Mouse (Mus musculus) mouse embryonic stem cell (cell line): Measurements from ENCODE around the gene Kcnk16.

Source experiments
- in situ Hi-C, 2 experiments: fragments of 300-500 bp; cut with MboI; formaldehyde crosslinking; loops; 1 replicate in 1 of 2; 3 replicates in 1 of 2; pipeline ENCODE4 v1.14.3; 2019 to 2020; ENCODE audit warnings: low sequenced_read_pairs in 2 of 2, low pct_unique_long_range_greater_than_20kb in 1 of 2, mixed read lengths in 1 of 2; ENCODE audit not compliant: unreplicated experiment in 1 of 2

The Kcnk16 gene

DNA sequence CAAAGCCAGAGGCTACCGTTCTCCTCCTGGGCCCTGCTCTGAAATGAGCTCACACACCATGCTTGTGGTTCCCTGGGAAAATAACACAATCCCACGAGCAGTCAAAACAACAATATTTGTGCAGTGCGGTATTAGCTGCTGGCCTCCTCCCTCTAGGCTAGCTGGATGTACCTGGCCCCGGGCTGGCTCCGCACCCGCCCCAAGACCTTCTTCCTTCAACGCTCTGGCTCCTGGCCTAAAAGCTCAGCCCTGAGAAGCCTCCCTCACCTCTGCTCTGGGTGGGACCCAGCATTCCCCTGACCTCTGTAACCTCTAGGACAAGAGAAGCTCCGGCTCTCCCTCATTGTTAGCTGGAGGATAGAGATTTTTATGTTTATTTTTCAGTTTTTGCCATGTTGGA lies 26.5 kb downstream of the Kcnk16 start:
- in situ Hi-C loops = loop anchor here (10.0 to 25.0 kb wide), 3 partner anchors 138 to 530 kb away; no protein-coding TSS in a partner anchor

DNA sequence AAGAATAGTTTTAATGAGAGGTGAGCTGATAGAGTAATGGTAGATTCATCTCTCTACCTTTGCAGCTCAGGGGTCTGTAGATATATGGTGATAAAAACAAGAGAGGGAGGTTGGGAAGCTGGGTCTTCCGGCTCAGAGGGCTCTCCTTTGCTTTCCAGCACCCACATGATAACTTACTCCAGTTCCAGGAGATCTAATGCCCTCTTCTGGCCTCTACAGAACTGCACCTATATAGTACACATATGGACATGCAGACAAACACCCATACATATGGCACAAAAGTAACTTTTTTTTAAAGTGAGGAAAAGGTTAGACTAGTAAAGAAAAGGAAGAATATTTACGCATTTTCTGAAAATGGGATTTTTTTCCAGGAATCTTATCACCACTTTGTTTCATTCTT lies 34.6 kb downstream of the Kcnk16 start:
- in situ Hi-C loops = loop anchor here in 1 of 2 experiments (25.0 kb wide), 2 partner anchors 397 to 522 kb away; no protein-coding TSS in a partner anchor

DNA sequence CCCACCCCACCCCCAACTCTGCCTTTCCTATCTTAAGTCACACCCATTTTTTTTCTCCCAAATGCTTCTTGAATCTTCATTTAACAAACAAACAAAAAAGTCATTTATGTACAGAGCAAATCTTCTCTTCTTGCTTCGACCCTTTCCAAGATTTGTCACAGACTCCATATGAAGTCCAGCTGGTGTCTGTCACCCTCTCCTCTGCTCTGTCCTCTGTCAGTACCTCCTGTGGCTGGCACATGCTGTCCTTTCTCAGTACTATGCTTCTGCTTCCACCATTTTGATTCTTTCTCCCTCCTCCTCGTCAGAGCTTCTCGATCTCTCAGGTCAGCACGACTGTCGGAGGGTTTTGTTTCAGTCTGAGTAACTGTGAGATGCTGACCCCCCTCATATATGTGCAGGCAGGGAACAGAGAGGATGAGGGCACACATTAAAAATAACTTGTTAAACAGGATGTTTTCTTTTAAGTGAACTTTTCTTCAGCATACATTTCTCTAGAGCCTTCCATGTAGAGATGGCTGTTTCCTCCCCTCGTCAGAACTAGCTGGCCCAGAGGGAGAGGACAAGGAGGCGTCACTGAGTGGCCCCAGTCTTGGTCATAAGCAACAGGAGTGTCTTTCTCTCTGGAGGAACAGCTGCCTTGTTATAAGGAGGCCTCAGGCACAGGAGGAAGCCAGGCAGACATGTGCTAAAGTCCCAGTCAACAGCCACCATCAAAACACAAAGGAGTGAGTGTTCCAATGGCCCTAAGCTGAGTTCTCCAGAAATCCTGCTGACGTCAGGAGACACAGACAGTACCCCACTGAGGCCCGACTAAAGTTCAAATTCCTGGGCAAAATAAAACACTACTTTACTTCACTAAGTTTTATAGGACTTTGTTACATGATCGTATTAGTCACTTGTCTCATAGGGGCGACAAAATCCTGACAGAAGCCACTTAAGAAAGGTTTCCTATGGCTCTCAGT lies 35.7 kb downstream of the Kcnk16 start:
- in situ Hi-C loops = loop anchor here in 1 of 2 experiments (25.0 kb wide), 2 partner anchors 396 to 521 kb away; no protein-coding TSS in a partner anchor

DNA sequence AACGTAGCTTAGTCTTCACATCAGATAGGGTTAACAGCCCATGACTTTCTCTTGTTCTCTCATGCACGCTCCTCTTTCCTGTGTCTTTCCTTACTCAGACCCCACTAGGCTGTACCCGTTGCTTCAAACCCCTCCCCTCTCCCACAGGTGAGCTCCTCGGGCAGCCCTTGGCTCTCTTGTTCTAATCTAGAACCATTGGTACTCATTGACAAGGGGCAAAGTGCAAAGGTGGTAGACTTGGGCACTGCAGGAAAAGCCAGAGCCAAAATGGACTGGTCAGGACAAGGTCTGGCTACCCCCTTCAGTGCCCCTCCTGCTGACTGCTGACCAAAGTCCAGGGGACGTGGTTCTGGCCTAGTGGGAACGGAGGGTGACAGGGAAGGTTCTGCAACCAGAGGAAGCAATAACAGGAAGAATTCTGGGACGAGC lies 38.9 kb downstream of the Kcnk16 start:
- in situ Hi-C loops = loop anchor here in 1 of 2 experiments (25.0 kb wide), 2 partner anchors 393 to 518 kb away; no protein-coding TSS in a partner anchor

DNA sequence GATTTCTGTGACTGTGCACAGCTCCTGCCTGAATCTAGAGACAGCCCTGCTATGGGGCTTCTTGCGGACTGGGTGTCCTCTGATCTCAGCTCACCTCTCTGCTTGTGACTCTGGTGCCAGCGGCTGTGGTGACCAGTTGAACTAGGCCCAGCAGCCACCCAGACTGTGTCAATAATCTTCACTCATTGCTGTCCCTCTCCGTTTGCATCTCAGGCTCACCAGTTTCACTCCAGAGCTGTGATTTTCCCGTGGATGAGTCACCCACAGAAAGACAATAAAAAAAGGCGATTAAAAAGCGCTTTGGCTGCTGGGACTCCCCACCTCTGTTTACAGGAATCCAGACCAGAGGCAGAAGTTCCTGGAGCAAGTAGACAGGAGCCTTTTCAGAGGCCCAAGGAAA lies 39.6 kb downstream of the Kcnk16 start:
- in situ Hi-C loops = loop anchor here in 1 of 2 experiments (25.0 kb wide), 2 partner anchors 392 to 517 kb away; no protein-coding TSS in a partner anchor

DNA sequence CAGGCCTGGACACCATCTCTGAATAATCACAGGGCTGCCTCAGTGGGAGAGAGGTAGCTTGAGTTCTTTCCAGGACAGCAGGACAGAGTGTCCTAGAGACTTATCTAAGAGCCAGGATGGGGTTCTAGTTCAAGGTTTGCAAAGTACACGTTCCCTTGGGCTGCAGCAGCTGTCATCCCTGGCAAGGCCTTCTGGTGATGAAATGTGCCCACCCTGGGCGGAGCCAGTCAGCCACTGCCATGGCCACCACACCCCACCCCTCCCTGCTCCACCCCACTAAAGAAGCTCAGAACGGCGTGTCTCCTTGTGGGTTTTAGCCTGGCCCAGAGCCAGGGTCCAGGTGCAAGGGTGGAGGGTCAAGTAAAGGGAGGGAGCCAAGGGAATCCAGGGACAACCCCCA lies 40.7 kb downstream of the Kcnk16 start:
- in situ Hi-C loops = loop anchor here in 1 of 2 experiments (25.0 kb wide), 2 partner anchors 391 to 516 kb away; no protein-coding TSS in a partner anchor

DNA sequence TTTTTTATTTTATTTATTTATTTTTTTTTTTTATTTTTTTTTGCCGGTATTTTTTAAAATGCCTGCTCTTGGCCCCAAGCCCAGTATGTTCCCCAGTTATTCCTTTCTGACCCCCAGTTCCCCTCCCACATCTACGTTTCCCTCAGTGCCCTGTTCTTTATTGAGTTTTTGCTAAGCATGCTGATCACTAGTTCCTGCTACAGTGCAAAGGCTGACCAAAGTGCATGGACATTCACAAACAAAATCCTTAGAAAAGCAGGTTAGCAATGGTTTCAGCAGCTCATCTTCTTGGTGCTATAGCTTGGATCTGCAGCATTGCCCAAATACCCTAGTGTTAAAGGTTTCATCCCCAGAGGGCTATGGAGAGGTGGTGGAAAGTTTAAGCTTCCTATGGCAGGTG lies 42.0 kb downstream of the Kcnk16 start:
- in situ Hi-C loops = loop anchor here in 1 of 2 experiments (25.0 kb wide), 2 partner anchors 390 to 515 kb away; no protein-coding TSS in a partner anchor

DNA sequence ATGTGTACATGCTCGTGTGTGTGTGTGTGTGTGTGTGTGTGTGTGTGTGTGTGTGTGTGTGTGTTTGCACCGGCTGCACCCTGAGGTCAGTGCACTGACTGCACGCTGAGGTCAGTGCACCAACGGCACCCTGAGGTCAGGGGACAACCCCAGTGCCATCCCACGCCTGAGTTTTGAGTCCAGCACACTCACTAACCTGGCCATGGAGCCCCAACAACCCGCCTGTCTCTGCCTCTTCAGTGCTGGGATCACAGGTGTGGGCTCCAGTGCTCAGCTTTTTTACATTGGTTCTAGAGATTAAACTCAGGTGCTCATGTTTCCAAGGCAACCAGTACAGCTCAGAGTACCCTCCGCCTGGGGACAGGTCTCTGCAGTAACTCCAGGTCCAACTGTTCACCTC lies 42.5 kb downstream of the Kcnk16 start:
- in situ Hi-C loops = loop anchor here in 1 of 2 experiments (25.0 kb wide), 2 partner anchors 389 to 514 kb away; no protein-coding TSS in a partner anchor

DNA sequence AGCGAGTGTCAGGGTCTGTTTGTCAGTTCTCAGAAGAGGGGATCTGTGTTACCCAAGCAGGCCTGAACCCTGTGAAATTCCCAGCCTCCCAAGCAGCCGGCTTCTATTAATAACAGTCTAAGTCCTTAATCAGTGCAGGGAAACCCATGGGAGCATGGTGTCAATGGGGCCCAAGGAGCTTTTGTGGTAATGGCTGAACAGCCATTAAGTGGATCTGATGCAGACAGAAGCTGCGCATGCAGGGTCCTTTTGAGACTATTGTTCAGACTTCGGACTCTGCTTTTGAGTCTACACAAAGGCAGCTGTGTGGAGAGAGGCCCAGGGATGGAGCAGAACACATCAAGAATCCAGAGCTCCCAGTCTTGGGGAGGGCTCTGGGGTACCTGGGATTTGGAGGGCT lies 43.5 kb downstream of the Kcnk16 start:
- in situ Hi-C loops = loop anchor here in 1 of 2 experiments (25.0 kb wide), 2 partner anchors 388 to 513 kb away; no protein-coding TSS in a partner anchor

DNA sequence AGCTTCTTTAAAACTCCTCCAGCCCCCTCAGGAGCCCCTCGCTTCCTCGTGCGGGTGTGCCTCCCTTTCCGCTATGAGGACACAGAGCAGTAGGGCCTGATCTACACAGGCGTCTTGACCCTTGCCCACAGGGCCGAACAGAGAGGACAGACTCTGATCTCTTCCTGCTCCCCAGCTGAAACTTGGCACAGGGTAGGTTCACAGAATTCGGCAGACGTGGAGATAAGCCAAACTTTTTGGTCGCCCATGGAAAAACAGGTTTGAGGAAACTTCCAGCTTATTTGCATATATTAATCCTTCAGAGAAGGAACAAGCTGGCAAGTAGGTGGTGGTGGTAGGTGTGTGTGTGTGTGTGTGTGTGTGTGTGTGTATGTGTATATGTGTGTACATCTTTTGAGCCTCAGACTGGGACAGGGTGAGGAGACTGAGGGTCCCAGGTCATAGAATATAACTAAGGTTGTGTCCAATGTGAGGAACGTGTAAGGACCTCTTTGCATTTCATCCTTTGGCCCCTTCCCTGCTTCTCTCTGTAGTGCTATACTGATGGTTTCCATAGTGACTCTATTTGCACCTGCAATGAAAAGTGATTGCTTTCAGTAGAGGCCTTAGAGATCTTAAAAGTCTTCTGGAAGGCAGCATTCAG lies 44.3 kb downstream of the Kcnk16 start:
- in situ Hi-C loops = loop anchor here in 1 of 2 experiments (25.0 kb wide), 2 partner anchors 387 to 512 kb away; no protein-coding TSS in a partner anchor

DNA sequence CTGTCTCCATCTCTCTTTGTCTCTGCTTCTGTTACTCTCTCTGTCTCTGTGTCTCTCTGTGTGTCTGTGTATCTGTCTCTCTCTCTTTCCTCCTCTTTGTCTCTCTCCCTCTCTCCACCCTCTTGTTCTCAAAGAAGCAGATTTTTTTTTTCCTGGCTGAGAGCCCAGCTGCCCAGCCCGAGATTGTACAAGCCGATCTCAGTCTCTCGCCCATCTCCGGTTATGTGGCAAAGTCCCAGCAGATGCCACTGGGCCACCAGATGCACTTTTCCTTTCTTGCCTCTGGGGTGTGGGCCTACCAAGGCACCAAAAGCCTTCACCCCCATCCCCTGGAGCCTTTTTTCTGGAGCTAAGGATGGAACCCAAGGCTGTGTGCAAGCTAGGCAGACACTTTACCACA lies 44.8 kb downstream of the Kcnk16 start:
- in situ Hi-C loops = no loop called here

DNA sequence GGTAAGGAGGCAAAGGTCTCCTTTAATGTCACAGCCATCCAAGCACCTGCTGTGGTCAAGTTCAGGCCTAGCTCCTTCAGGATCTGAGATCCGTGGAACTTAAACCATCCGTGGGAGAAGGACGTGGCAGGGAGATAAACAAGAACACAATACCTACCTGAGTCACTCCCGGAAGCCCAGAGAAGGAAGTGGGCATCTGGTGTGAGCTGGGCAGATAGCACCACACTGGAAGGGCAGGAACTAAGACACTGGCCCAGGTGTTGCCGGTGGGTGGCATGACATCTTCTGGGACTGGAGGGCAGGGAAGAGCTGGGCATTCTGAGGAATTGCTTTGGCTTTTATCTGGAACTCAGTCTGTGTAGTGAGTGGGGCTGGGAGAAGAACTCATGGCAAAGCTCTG lies 45.7 kb downstream of the Kcnk16 start:
- in situ Hi-C loops = no loop called here

DNA sequence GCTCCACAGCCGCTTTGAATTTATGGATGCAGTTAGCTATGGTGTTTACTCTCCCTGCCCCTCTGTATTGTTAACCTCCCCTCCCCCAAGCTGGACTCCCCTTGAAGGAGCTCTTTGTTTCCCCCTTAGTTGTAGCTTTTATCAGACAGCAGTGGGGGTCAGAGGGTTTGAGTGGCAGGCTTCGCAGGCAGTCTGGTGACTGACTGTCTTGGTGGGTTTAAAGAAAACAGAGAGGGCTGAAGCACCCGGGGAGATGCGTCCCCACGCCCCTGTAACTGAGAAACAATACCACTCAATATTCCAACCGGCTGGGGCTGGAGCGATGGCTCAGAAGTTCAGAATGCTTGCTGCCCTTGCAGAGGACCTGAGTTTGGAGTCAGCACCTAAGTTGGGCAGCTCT lies 47.9 kb downstream of the Kcnk16 start:
- in situ Hi-C loops = no loop called here

DNA sequence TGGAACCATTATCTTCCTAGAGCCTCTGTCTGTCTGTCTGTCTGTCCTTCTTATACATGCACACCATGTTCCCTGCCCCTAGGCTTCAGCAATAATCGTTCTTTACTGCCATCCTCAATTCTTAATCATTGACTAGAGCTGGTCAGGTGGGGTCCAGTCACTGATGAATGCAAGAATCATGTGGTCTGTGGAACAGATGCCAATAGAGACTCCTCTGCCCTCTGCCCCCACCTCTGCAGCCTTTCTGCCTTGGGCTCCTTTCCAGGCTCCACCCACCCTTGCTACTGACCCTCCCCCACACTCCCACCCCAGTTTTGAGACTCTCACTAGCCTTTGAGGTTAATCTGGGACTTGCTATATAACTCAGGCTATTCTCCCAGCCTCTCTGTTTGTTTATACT lies 49.1 kb downstream of the Kcnk16 start:
- in situ Hi-C loops = no loop called here

DNA sequence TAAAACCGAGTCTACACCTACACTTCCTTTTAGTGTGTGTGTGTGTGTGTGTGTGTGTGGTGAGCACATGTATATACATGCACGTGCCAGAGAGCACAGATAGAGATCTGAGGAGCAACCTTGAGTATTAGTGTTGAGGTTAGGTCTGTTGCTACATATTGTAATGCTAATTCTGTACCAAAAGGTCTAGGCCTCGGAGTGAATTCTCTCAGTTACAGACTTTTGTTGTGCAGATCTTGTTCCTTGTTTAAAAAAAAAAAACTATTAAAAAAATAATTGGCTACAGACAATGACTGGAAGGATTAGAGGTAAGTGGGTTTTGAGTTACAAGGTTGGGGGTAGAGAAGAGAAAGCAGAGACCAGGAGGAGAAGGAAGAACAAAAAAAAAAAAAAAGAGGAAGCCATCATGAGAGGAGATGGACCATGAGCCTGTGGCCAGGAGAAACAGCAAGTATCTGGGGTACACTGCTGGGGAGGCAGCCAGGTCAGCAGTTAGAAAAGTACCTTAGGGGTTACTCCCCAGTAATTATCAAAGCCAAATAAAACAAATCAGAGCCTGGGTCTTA lies 51.6 kb downstream of the Kcnk16 start:
- in situ Hi-C loops = no loop called here

DNA sequence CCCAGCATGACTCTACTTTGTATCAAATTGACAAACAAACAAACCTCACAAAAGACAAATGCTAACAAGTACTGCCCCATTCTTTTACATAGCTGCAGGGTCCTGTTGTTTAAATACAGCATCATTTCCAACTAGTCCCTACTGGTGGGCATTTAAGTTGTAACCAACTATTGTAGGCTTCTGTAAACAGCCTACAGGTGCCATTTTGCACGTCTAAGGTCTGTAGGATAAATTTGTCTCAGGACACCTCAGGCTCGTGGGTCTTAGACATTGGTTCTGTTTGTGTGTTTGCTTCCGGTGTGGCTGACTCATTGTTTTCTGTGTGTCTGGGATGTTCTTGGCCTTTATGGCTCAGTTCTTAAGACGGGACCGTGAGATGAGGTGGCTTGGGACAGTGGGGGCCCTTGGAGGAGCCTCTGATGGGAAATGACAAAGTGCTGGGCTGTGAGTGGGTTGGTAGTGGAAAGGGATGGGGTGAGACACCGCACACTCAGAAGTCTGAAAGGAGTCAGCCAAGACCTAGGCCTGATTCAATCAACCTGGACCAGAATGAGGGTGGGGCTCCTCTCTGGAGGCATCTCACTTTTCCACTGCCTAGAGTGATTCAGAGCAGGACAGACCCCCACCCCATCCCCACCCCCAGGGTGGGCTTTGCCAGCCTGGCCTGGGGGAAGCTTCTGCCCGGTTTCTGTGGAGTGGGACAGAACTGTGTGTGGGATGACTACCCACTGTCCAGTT lies 52.3 kb downstream of the Kcnk16 start:
- in situ Hi-C loops = no loop called here

DNA sequence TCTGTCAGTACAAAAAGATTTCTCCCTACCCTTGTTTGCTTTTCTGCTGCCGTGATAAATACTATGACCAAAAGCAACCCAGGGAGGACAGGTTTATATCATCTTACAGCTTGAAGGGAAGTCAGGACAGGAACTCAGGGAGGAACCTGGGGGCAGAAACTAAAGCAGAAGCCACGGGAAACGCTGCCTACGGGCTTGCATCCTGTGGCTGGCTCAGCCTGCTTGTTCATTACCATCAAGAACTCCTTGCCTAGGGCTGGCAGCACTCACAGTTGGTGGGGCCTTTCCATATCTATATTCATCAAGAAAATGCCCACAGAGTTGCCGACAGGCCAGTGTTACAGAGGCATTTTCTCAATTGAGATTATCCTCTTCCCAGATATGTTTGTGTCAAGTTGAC lies 53.2 kb downstream of the Kcnk16 start:
- in situ Hi-C loops = no loop called here

DNA sequence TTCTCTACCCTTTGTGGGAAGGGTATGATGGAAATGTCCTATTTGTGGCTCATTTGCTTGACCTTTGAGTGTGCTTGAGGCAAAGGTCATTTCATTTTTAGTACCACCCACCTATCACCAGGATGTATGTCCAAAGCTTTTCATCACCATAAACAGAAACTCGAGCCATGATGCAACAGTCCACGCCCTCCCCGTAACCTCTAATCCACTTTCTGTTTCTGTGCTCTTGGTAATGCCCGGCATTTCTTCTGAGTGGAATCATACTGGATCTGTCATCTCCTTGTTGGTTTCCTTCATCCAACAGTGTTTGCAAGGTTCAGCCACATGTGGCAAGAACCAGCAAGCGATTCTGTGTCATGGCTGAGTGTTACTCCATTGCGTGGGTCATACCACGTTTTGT lies 54.9 kb downstream of the Kcnk16 start:
- in situ Hi-C loops = no loop called here
